Mouse (Mus musculus): ENCODE results near the gene Pou6f1.
"Not testable (repeated sequence)": the region's sequence is repeated elsewhere in the genome, so short reads cannot be mapped to it uniquely, and the experiment has no call there.

The Pou6f1 gene

DNA sequence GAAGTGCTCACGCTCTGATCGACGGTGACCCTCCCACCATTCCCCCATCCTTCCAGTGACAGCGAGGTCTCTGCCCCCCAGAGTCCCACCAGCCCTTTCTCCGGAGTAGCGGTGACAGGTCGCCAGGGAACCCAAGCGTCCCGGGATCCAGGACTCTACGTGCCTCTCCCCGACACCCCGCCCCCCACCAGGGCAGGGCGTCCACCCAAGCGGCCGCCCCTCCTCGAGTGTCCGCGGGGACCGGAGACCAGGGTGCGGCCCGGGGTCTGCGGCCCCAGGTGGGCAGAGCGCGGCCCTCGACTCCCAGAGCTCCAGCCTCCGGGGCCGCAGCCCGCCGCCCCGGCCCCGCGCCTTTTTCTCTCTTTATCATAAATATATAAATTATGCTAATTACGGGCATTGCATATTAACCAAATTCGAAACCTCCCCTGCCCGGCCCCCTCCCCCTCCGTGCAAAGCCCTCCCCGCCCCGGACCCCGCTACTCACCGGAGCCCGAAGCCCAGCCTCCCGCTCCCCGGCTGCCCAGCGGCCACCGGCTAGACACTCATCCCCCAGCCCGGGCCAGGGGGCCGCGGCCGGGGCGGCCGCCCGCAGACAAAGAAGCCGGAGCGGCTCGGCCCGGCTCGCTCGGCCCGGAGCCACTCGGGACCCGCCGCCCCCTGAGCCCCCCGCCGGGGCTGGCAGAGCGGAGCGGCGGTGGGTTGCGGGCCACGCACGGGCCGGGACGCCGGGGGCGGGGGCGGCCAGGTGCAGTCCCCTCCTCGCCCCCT is at the start of gene Pou6f1:
Gene Pou6f1 (minus strand): TSS at position 709 of the 771 bp plus-strand sequence.
- peak; percentile 52 for DNase-seq

DNA sequence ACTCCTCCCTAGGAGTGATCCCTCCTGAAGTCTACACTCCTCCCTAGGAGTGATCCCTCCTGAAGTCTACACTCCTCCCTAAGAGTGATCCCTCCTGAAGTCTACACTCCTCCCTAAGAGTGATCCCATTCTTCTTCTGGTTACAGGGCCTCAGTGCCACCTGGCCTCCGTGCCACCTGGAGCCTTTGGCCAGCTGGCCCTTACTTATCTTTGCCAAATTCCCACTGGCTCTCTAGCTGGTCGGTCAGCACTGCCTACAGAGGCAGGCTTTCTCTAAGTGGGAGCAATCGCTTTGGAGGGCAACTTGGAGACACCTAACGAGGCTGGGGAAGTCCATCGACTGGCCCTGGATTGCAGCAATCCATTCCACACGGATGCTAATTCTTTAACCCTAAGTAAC is 46.4 kb upstream of the Pou6f1 start:
- no peak for DNase-seq

DNA sequence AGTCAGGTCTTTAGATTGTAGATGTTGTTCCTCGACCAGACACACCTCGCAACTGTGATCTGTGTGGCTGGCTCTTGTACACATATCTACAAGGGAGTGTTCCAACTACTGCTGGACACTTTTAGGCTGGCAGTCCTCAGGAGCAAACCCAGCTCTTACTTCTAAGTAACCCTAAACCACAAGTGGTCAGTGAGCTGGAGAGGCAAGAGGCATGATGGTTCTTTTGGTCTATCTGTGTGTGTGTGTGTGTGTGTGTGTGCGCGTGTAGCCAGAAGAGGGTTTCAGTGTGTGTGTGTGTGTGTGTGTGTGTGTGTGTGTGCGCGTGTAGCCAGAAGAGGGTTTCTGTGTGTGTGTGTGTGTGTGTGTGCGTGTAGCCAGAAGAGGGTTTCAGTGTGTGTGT is 42.7 kb upstream of the Pou6f1 start:
- DNase-seq = no peak

DNA sequence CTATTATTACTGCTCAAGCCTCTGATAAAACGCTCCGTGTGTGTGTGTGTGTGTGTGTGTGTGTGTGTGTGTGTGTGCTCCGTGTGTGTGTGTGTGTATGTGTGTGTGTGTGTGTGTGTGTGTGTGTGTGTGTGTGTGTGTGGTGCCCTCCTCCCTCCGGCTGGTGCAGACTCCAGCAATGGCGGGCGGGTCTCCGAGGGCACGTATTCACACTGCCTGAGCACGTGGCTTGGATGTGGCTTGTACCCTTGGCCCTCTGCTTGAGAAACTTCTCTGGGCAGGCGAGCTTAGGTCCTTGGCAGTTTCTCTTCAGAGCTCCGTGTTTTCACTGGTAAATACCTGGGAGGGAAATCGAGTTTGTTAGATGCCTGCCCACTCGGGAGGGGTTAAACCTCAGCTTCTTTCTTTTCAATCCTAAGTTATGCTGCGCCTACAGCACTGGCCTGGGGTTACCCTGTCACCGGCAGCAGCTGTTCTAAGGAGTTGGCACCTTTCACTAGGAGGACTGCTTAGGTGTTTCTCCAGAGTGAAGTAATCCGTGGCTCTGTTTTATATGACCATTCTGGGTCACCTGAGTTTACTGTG is 41.5 kb upstream of the Pou6f1 start:
- DNase-seq = no peak

DNA sequence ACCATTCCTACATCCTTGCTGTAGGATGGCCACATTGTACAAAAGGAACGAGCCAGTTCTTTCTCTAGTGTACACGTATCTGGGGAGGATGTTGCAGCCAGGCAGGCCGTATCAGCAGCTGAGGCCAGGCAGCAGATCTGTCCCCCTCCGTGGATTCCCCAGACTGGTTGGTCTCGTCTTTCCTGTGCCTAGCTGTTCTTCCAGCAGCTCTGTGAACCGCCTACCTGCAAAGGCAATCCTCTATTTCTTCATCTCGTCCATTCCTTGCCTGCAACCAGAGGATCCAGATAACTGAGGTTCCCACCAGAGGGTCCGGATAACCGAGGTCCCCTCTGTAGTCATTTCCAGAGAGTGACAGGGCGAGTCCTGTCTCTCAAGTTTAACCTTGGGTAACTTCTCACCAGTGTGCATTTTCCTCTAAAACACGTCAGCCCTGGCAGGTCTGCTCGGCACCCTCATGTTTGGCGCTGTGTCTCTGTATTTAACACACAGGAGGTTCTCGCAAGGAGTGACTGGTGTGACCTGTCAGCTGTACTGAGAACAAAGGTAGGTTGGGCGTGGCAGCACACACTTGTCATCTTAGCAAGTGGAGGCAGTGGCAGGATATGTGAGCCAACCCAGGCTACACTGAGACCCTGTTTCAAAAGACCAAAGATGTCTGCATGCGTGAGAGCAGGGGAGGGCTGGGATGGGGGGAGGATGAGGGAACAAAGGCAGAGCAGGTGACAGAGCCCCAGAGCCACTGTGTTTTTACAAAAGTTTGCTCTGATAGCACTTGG is 40.4 kb upstream of the Pou6f1 start:
- no peak for DNase-seq

DNA sequence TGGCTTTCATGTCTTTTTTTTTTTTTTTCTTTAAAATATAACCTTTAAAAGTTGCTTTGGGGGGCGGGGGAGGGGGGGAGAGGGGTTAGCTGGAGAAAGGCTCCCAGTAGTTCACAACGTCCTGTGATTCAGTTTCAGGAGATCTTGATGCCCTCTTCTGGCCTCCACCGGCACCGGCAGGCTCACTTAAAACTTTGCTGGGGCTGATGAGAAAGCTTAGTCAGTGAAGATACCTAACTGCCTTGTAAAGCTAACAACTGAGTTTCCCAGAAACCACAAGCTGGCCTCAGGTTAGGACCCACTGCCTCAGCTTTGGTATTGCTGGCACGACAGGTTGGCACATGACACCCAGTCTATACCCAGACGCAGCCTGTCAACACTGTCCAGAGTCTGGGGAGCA is 37.9 kb upstream of the Pou6f1 start:
- DNase-seq = peak; percentile 64

DNA sequence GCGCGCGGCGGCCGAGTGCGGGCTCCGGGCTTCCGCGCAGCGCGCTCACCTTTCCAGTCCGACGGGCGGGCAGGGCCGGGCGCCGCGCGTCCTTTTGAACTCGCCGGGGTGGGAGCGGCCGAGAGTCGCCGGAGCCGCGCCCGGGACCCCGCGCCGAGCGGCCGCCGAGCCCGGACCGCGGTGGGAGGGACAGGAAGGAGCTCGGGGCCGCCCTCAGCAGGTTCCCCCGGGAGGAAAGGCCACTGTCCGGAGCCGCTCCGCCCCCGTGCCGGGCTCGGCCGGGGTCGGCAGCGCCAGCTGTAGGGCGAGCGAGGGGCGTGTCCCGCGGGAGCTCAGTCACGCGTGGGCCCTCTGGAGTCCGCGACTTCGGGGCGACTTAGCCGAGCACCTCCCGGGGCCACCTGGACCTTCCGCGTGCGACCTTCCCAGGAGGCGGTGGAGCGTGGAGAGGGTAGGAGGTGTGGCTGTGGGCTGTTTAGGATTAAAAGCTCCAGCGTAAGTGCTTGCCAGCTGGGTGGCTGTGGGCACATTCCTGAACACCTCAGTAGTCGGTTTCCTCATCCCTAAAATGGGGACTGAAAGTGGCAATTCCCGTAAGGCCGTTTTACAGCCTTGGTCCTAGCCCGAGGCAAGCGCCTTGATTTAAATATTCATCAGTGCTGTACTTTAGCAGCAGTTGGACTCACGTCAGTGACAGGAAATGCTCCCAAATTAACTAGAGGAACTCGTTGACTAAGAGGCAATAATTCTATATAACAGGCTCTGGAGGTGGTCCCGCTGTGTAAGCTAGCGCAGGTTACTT is 37.1 kb upstream of the Pou6f1 start, which contains the start of gene Smagp:
Gene Smagp (minus strand): TSS at position 241 of the 802 bp plus-strand sequence.
- DNase-seq = no peak

DNA sequence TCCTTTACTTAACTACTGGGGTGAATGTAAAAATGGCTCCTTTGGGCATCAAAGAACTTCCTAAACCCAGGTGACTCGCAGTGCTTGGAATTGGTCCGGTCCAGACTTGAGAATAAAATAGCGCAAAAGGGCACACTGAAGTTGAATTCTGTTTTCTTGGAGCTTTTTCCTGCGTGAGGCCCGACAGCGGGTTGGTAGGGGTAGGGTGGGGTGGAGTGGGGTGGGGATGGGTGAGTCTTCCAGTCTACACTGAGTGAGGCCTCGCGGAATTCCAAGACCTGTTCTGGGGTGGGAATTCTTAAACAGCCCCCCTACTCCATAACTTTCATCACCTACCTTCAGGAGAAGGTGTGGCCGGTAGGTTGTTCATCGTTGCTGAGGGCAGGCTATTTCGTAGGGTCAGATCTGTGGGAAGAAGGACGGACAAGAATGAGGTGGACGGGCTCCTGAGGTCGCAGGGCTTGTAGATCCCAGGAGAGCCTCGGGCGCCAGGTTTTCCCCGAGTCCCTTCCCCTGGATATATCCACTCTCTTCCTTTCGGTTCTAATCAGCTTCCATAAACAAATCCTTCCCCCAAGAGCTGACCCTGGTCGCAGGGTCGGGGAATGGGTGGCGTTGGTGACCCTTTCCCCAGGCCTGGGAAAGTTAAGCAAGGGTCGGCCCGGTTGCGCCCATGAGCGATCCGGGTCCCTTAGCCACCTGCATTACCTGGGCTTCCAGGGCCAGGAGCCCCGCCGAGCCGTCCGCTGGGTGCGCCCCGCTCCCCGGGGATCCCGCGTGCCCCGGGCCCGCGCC is 36.3 kb upstream of the Pou6f1 start:
- no peak for DNase-seq

DNA sequence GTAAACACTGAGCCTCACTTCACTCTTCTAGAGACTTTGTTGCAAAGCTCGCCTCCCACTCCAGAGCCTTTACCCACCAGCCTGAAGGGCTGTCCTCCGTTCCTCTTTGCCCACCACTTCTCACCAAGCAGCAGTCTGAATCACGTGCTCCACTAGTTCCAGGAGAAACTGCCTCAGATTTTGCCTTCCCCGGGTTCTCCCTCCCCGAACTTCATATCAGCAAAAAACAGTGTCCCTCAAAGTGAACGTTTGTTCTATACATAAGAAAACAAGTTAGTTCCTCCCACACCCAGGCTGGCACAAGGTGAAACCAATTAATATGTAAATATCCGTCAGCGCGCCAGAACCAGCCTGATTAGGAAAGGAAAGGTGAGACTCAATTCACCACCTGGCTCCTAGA is 35.5 kb upstream of the Pou6f1 start:
- no peak for DNase-seq

DNA sequence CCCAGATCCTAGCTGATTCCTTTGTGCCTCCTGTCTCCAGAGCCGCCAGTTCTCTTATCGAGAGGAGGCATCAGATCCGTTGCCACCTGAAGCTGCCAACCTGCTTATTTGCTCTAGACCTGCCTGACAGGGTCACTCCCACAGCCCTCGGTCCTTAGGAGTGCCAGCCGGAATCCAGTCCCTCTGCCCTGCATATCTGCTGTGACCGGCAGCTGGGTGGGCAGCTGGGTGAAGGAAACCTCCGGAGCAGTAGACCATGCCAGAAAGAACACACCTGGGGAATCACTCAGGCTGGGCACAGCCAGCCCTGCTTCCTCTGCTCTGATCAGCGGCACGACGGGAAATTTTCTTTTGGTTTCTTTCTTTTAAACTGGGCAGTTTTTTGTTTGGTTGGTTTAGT is 33.6 kb upstream of the Pou6f1 start:
- no peak for DNase-seq

DNA sequence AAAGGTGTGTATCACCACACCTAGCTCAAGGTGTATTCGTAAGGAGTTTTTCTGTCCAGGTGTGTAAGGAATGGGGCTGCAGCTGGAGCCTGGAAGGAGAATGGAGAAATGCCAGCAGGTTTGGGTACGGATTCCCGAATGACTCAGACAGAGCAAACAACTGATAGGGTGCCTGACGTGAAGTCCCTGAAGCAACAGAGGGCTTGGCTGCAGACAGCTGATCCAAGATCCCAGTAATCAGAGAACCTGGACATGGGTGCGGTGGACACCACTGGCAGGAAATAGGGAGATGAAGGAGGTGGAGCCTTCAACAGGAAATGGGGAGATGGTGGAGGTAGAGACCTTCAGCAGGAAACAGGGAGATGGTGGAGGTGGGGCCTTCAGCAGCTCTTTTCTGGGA is 32.5 kb upstream of the Pou6f1 start:
- DNase-seq = no peak

DNA sequence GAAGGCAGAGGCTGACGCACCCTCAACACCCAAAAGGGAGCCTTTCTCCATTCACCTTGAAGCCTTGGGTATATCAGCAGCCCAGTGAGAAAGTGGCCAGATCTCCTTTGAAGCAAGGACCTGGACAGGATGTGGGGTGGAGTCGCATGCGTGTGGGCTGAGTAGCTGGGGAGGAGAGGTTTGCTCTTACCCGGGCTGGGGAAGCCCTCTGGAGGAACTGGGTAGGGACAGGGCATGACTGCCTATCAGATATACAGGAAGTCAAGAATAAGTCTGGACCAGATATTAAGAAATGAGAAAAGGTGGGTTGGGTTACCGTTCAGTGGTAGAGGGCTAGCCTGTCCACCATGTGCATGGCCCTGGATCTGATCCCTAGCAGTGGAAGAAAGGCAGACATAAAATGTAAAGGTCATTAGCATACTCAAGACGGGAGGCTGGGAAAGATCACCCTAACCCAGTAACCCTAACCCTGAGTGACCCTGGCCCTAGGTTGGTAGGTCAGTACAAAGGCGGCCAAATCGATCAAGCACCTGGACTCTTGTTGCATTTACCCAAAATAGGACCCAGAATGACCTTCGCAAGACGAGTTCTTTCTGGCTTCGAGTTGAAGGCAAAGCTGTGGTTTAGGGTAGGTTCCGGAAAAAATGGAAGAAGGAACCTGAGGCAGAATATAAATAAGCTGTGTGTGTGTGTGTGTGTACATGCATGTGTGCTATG is 31.8 kb upstream of the Pou6f1 start:
- no peak for DNase-seq

DNA sequence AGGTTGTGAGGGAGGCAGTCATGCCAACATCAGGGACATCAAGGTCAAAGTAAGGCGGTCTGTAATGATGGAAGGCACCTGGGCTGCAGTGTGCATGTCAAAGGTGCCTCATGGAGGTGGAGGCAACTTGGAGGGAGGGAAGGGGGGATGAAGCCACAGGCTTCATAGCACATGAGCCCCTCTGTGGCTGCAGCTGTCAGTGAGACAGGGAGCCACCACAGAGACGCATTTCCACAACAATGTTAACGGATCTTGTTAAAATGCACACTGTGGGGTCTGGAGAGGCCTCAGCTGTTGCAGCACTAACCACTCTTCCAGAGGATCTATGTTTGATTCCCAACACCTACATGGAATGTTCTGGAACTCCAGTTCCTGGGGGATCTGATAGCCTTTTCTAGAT is 30.3 kb upstream of the Pou6f1 start:
- no peak for DNase-seq

DNA sequence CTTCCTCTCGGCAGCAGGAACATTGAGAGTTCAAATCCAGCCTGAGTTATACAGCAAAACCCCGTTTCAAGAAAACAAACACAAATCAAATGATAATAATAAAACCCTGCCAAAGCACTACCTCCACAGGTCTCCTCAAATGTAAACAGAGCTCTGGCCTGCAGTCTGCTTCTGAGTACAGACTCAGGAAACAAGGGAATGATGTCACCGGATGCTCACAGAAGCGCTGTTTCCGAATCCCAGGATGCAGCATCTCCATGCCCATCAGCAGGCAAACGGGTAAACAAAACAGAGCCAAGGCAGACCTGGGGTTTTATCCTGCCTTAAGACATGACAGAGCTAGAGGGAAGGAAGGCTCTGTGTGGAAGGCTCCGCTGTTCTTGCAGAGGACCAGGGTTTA is 29.0 kb upstream of the Pou6f1 start:
- no peak for DNase-seq

DNA sequence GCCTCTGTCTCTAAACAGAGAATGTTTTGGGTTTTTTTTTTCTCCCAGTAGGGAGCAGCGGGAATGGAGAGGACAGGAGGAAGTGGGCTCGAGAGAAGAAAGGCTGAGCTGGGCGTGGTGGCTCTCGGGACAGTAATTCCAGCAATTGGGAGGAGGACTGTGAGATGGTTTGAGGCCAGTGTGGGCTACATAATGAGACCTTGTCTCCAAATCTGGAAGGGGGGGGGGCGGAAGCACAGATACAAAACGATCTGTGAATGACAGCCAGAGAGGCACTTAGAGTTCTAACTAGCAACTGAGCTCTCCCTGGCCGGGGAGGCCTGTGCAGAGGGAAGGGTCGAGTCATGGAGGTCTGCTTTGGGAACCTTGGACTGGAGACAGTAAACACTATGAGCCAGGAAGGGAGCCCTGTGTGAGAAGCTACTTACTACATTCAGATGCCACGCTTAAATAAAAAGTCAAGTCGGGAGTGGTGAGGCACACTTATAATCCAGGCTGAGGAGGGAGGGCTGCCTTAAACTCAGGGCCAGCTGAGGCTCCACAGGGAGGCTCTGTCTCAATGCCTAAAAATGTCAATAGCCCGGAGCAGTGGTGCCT is 28.1 kb upstream of the Pou6f1 start:
- DNase-seq = no peak

DNA sequence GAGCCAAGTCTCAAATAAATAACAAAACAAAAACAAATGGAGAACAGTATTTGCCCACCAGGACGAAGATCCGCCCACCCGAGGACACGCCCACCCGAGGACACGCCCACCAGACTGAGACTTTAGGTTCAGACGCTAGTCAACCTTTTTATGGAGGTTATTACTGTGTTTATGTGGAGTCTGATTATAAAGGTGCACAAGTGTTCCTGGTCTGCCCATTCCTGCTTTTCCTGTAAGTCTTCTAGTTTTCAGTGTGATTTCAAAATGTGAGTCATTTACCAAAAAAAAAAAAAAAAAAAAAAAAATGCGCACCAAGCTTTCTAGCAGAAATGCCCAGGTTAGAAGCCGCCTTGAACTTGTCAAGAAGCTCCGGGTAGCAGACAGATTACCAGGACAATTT is 27.5 kb upstream of the Pou6f1 start:
- no peak for DNase-seq

DNA sequence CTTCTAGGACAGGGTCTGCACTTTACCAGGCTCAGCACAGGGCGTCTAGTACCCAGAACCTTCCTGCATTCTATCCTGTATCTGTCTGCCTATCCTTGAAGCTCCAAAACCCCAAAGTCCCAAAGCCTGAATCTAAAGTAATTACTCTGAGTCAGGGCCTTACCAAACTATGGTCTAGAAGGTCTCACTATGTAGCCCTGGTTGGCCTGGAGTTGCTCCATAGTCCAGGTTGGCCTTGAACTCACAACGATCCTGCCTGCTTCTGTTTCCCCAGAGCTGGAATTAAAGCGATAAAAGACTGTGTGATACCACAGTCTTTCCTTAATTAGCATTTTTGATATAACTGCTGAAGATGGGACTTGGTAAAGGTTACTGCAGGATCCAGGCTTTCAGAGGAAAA is 24.7 kb upstream of the Pou6f1 start:
- no peak for DNase-seq

DNA sequence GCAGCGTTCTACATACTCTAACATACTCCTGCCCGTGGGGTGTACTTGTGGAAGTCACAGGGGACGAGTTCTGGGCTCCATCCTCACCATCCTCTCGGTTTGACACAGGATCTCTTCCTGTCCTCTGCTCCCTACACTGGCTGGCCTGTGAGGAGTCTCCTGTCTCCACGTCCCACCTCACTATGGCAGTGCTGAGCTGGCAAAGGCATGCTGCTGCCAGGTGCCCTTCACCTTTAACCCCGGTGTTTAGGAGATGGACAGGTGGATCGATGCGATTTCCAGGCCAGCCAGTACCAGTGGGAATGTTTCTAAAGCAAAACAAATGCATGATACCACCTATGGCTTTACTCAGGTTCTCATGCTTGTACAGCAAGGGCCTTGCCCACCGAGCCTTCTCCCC is 24.0 kb upstream of the Pou6f1 start:
- no peak for DNase-seq

DNA sequence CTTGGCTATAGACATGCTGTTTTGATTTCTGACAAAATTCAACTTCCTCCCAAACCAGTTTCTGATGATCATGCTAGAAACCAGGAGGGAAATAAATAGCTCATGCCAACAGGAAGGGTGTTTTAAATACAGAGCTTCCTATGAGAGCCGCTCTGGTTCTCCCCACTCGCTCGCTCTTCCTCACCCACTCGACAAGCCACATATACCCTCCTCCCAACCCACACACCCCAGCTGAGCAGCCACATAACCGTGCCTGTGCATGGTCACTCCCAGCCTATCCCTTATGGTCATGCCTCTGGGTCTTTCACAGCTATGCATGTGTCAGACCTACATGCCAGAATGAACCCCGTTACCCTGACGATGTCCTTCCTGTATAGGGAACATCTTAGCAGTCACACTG is 22.4 kb upstream of the Pou6f1 start:
- no peak for DNase-seq

DNA sequence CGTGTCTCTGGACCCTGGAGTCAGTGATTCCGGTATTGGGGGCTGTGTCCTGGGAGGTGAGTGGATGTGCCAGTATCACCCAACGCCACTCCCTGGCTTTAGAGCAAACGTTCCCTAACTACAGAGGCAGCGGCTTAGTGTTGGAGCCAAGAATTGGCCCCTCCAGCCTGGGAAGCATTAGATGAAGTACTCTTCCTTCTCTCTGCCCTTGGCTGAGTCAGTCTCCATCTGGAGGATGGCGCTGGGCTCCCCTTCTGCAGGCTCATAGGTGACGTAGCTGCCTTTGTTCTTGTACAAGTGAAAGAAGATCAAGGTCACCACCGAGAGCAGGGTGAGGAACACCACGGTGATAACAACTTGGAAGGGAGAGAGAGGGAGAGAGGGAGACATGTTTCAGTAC is 21.9 kb upstream of the Pou6f1 start:
- DNase-seq = not testable (repeated sequence)

DNA sequence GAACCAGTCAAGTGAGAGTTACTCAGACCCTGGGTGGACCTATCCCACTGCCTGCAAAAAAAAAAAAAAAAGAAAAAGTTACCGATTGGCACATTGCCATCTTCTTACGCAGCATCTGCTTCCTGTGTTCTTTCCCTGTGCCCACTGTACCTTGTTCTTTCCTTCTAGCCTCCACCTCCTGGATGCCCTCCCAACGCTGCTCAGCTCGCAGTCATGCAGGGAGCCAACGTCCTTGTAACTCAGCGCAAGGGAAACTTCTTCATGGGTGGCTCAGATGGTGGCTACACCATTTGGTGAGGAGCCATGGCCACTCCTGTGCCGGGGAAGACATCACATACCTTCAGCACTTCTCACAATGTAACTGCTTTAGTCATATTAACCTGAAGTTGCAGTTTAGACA is 19.4 kb upstream of the Pou6f1 start:
- no peak for DNase-seq
